Mouse (Mus musculus) kidney, embryonic 15.5 days (tissue): Measurements from ENCODE around the gene Ftl1. TPM values are rescaled to one million over a fixed set of nuclear protein-coding genes. Genes with fewer than 3 reads are reported as not detected.

Experiments
- ATAC-seq: fragments of 200-750 bp; cut with Nextera tagmentation; replicated peaks from 2 replicates; pipeline ENCODE4 v1.8.0; 2017; ENCODE audit warnings: moderate TSS enrichment; ENCODE audit not compliant: low FRiP score
- H3K27ac ChIP-seq: fragments of 300-500 bp; sonication (generic); 2 replicates; pipeline ENCODE4 v1.5.1; 2015; ENCODE audit warnings: mild to moderate bottlenecking, inconsistent platforms
- H3K27me3 ChIP-seq: fragments of 300-500 bp; sonication (generic); 2 replicates; pipeline ENCODE4 v1.6.1; 2015; ENCODE audit warnings: inconsistent platforms
- H3K36me3 ChIP-seq: fragments of 300-500 bp; sonication (generic); 2 replicates; pipeline ENCODE4 v1.6.1; 2015; ENCODE audit warnings: inconsistent platforms
- H3K4me1 ChIP-seq: fragments of 300-500 bp; sonication (generic); 2 replicates; pipeline ENCODE4 v1.6.1; 2015; ENCODE audit warnings: inconsistent platforms
- H3K4me2 ChIP-seq: fragments of 300-500 bp; sonication (generic); 2 replicates; pipeline ENCODE4 v1.6.1; 2015; ENCODE audit warnings: moderate library complexity, mild to moderate bottlenecking, inconsistent platforms
- H3K4me3 ChIP-seq: fragments of 300-500 bp; sonication (generic); replicated peaks from 2 replicates; pipeline ENCODE4 v1.5.1; 2015; ENCODE audit warnings: mild to moderate bottlenecking, inconsistent platforms
- H3K9ac ChIP-seq: fragments of 300-500 bp; sonication (generic); 2 replicates; pipeline ENCODE4 v1.6.1; 2015; ENCODE audit warnings: mild to moderate bottlenecking, inconsistent platforms
- H3K9me3 ChIP-seq: fragments of 300-500 bp; sonication (generic); replicated peaks from 2 replicates; pipeline ENCODE4 v1.6.1; 2016; ENCODE audit warnings: inconsistent platforms
- WGBS: fragments of 180-500 bp; shearing (Covaris S2); methylation state at CpG from one replicate; pipeline ENCODE4 v1.1.7; 2015; ENCODE audit warnings: mixed read lengths; 5-methylcytosine and 5-hydroxymethylcytosine counted together
- polyA plus RNA-seq: library from polyadenylated mRNA; unstranded; fragments of >200 nt; fragmentation: Nextera tagmentation; extraction: Ambion mirVana; gene quantifications from 2 replicates; pipeline ENCODE4 v1.2.1, GENCODE M21; 2015

The Ftl1 gene
- polyA plus RNA-seq, 1 experiment from 2014 or later, result 4,690 TPM

- peaks cover 59% of the 10 kb centered on the region for H3K36me3 ChIP-seq
These were observed 1.2 kb upstream of the Ftl1 start for GRCm38 (mm10) chr7:45460860-45461314.

GRCm38 (mm10) chr7:45460377-45460776, 693 bp upstream of the Ftl1 start:
- Histone ChIP-seq H3K9ac (peak overlapping the region; percentile 39; the same call in 1 of the 2 replicates), H3K27me3 (no peaks in the 10 kb centered on the region), H3K4me2 (peak overlapping the region; percentile 60), H3K9me3 (no peaks in the 10 kb centered on the region), H3K4me1 (peaks cover 47% of the 10 kb centered on the region), H3K27ac (peak overlapping the region; percentile 94), H3K36me3 (peaks cover 62% of the 10 kb centered on the region), H3K4me3 (peak overlapping the region; percentile 68)
- ATAC-seq, result no peak
- WGBS, result 65% methylated on average over 7 of the region's 7 CpGs

More at GRCm38 (mm10) chr7:45460860-45461314, 1.2 kb upstream of the Ftl1 start:
- Histone ChIP-seq H3K9ac (peak overlapping the region; percentile 6; the same call in 1 of the 2 replicates), H3K4me1 (peaks cover 52% of the 10 kb centered on the region), H3K27ac (peak overlapping the region; percentile 94), H3K27me3 (no peaks in the 10 kb centered on the region), H3K4me2 (peak overlapping the region; percentile 60), H3K4me3 (peak overlapping the region; percentile 68), H3K9me3 (no peaks in the 10 kb centered on the region)
- peak; percentile 44 for ATAC-seq
- WGBS, result 12% methylated on average over 13 of the region's 13 CpGs

DNA sequence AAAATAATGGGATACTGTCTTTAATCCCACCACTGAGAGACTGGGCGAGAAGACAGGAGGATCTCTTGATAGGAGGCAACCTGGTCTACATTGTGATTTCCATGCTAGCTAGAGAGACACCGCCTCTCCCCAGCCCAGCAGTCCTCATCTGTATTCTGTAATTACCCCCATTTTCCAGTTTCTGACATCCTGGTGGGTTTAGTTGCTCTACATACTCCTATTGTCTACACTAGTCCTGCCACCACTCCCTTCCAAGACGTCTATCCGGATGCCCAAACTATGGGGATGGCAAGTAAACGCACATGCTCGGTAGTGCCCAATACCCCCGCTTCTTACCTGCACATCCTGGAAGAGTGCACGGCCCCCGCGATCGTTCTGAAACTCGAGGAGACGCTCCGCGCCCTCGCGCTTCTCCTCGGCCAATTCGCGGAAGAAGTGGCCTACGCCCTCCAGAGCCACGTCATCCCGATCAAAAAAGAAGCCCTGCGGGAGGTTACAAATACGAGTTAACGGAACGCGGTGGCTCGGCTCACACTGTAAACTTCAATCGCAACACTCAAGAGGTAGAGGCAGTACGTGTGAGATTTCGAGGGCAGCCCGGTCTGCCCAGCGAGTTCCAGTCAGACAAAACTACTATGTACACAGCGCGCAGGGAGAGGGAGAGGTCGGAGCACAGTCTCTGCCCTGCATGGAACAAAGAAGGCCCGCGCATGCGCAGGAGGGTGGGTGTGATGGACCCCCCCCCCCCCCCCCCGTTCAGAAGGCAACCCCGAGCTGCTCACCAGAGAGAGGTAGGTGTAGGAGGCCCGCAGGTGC, 728 bp downstream of the Ftl1 start:
- peak overlapping the region; percentile 69 for H3K4me2 ChIP-seq
- peak overlapping the region; percentile 68 for H3K4me3 ChIP-seq
- H3K4me1 ChIP-seq, result peaks cover 41% of the 10 kb centered on the region
- H3K9ac ChIP-seq, result peak overlapping the region; percentile 64
- H3K36me3 ChIP-seq, result peaks cover 63% of the 10 kb centered on the region
- peak overlapping the region; percentile 94 for H3K27ac ChIP-seq
- ATAC-seq, result peak; percentile 68
- H3K27me3 ChIP-seq, result no peaks in the 10 kb centered on the region
- H3K9me3 ChIP-seq, result no peaks in the 10 kb centered on the region
- WGBS, result under 1% methylated on average over 43 of the region's 43 CpGs

GRCm38 (mm10) chr7:45457204-45458060, 2.3 kb downstream of the Ftl1 start:
- Histone ChIP-seq H3K4me1 (peaks cover 41% of the 10 kb centered on the region), H3K27ac (peak overlapping the region; percentile 52), H3K27me3 (no peaks in the 10 kb centered on the region), H3K9me3 (no peaks in the 10 kb centered on the region), H3K36me3 (peaks cover 62% of the 10 kb centered on the region), H3K9ac (peak overlapping the region; percentile 64), H3K4me2 (peak overlapping the region; percentile 69), H3K4me3 (peak overlapping the region; percentile 68)
- no peak for ATAC-seq
- 56% methylated on average over 10 of the region's 10 CpGs for WGBS

- peaks cover 38% of the 10 kb centered on the region for H3K4me1 ChIP-seq
- ATAC-seq, result no peak
- H3K4me3 ChIP-seq, result peak overlapping the region; percentile 68; the same call in 1 of the 2 replicates
- H3K9me3 ChIP-seq, result no peaks in the 10 kb centered on the region
- no peak overlapping the region for H3K9ac ChIP-seq
- peak overlapping the region; percentile 52 for H3K27ac ChIP-seq
- 53% methylated on average over 9 of the region's 9 CpGs for WGBS
- H3K36me3 ChIP-seq, result peaks cover 62% of the 10 kb centered on the region
- H3K27me3 ChIP-seq, result no peaks in the 10 kb centered on the region
- H3K4me2 ChIP-seq, result peak overlapping the region; percentile 69
These were observed 2.9 kb downstream of the Ftl1 start for GRCm38 (mm10) chr7:45456721-45457203.

DNA sequence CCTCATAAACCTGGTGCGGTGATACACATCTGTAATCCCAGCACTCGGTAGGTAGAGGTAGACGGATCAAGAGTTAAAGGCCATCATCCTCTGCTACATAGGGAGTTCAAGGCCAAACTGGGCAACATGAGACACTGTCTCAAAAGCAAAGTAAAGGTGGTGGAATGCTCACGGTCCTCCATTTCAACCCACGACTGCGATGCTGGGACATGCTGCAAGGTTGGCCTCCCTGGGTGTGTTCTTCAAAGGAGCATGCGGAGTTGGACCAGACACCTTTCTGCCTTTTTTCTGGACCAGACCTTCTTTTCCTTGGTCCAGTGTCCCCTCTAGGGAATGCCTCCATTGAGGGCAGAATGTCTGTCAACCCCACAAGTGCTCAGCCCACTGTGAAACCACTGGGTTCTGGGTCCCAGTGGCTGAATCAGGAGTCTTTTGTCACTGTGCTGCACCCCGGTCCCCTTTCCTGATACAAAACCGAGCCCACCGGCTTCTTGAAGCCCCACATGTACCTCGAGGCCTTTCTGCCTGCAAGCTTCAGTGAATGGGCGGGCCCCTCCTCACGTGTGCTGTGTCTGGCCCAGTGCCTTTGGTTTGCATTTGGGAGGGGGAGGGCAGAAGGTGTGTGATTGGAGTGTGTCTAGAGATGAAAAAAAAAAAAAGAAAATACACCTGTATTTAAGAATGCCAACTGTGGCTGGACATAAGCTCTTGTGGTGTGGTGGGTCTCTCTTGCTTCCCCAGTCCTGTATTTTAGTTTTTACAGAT, 3.6 kb downstream of the Ftl1 start:
- H3K27ac ChIP-seq, result peak overlapping the region; percentile 52; the same call in 1 of the 2 replicates
- WGBS, result 75% methylated on average over 13 of the region's 13 CpGs
- H3K9ac ChIP-seq, result no peak overlapping the region
- no peak overlapping the region for H3K4me2 ChIP-seq
- peaks cover 61% of the 10 kb centered on the region for H3K36me3 ChIP-seq
- no peaks in the 10 kb centered on the region for H3K9me3 ChIP-seq
- H3K4me3 ChIP-seq, result no peak overlapping the region
- no peak for ATAC-seq
- H3K4me1 ChIP-seq, result peaks cover 37% of the 10 kb centered on the region
- H3K27me3 ChIP-seq, result no peaks in the 10 kb centered on the region

- H3K4me2 ChIP-seq, result no peak overlapping the region
- no peaks in the 10 kb centered on the region for H3K27me3 ChIP-seq
- H3K9ac ChIP-seq, result no peak overlapping the region
- no peak overlapping the region for H3K27ac ChIP-seq
- H3K4me3 ChIP-seq, result no peak overlapping the region
- WGBS, result 91% methylated on average over 15 of the region's 15 CpGs
- ATAC-seq, result no peak
- H3K36me3 ChIP-seq, result peaks cover 66% of the 10 kb centered on the region
- no peaks in the 10 kb centered on the region for H3K9me3 ChIP-seq
- peaks cover 25% of the 10 kb centered on the region for H3K4me1 ChIP-seq
These were observed 4.7 kb downstream of the Ftl1 start for GRCm38 (mm10) chr7:45454971-45455370.

GRCm38 (mm10) chr7:45451344-45451982, 8.2 kb downstream of the Ftl1 start:
- no peak overlapping the region for H3K4me3 ChIP-seq
- H3K36me3 ChIP-seq, result peaks cover 68% of the 10 kb centered on the region
- H3K27me3 ChIP-seq, result no peaks in the 10 kb centered on the region
- 55% methylated on average over 23 of the region's 23 CpGs for whole genome bisulfite sequencing
- no peak overlapping the region for H3K9ac ChIP-seq
- H3K4me2 ChIP-seq, result no peak overlapping the region
- peaks cover 10% of the 10 kb centered on the region for H3K4me1 ChIP-seq
- H3K27ac ChIP-seq, result no peak overlapping the region
- H3K9me3 ChIP-seq, result no peaks in the 10 kb centered on the region
- 0 out of 2 replicates have a peak, but pooled peaks have one; percentile 46 for ATAC-seq

DNA sequence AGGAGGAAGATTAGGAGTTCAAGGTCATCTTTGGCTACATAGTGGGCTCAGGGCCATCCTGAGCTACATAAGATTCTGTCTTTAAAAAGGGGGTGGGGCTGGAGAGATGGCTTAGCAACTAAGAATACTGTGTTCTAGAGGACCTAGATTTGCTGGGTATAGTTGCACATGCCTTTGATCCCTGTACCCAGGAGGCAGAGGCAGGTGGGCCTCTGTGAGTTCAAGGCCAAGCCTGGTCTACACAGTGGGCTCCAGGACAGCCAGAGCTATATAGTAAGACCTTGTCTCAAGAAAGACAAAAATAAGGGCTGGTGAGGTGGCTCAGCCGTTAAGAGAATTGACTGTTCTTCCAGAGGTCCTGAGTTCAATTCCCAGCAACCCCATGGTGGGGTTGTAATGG, 9.7 kb downstream of the Ftl1 start:
- H3K4me1 ChIP-seq, result peaks cover 10% of the 10 kb centered on the region; the same call in 1 of the 2 replicates
- H3K9me3 ChIP-seq, result no peaks in the 10 kb centered on the region
- no peak overlapping the region for H3K4me3 ChIP-seq
- WGBS, result 94% methylated on average over 1 of the region's 1 CpGs
- H3K4me2 ChIP-seq, result no peak overlapping the region
- H3K36me3 ChIP-seq, result peaks cover 67% of the 10 kb centered on the region
- no peak for ATAC-seq
- no peak overlapping the region for H3K9ac ChIP-seq
- H3K27ac ChIP-seq, result no peak overlapping the region
- H3K27me3 ChIP-seq, result no peaks in the 10 kb centered on the region

- peaks cover 10% of the 10 kb centered on the region; the same call in 1 of the 2 replicates for H3K4me1 ChIP-seq
- H3K27ac ChIP-seq, result no peak overlapping the region
- no peak overlapping the region for H3K9ac ChIP-seq
- no peak for ATAC-seq
- 35% methylated on average over 11 of the region's 11 CpGs for WGBS
- H3K4me2 ChIP-seq, result peak overlapping the region; percentile 9; the same call in 1 of the 2 replicates
- no peaks in the 10 kb centered on the region for H3K9me3 ChIP-seq
- H3K4me3 ChIP-seq, result no peak overlapping the region
- H3K27me3 ChIP-seq, result no peaks in the 10 kb centered on the region
- H3K36me3 ChIP-seq, result peaks cover 67% of the 10 kb centered on the region
These were observed 12.2 kb downstream of the Ftl1 start for GRCm38 (mm10) chr7:45447325-45447990.
